Mouse (Mus musculus) adrenal gland, adult 8-10 months (tissue): ENCODE data around the gene Scimp. TPM values are rescaled to one million over a fixed set of nuclear protein-coding genes. Genes with fewer than 3 reads are reported as not detected.
"Not testable (repeated sequence)": the region's sequence is repeated elsewhere in the genome, so short reads cannot be mapped to it uniquely, and the experiment has no call there.

ENCODE experiments used
- DNase-seq: peaks from one replicate; pipeline ENCODE4 v3.0.0; 2022
- microRNA-seq, 2 experiments: library from miRNA; unstranded; fragments of <30 nt; microRNA quantifications; one replicate each; pipeline ENCODE4 v1.2.0; 2022
- total RNA-seq, 4 experiments: library from RNA; stranded (reverse); gene quantifications; 2 replicates each; pipeline ENCODE4 v1.2.4; 2022

Gene Scimp
- total RNA-seq, 4 experiments from 2014 or later, result 1.1 to 2.7 (median 2.0) TPM

DNA sequence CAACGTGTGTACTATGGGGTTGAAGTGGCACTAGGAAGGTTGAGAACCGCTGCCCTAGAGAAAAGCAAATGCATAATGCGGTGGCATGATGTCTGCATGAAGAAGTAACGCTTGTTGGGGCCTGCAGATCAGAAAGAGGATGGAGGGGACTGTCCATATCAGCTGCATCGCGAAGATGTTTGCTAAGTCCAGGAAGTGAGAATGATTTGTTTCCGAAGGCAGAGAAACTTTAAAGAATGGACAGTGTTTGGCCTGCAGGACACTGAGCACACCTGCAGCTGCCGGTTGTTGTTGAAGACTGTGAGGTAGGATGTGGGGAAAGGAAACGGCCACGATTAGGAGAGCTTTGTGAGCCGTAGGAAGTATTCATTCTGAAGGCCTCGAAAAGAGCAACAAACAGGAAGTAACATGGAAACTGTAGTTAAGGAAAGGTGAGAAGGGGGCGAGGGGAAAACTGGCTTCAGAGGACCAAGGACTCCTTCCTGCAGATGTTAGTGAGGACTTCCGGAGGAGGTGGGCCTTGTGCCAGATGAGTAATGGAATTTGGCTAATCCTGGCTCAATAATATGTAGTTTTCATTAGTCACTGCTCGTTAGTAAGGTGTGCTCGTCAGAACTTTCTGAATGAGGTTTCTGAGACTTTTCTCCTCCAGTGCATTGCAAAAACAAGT lies 46.5 kb downstream of the Scimp start:
- peak; percentile 47 for DNase-seq

DNA sequence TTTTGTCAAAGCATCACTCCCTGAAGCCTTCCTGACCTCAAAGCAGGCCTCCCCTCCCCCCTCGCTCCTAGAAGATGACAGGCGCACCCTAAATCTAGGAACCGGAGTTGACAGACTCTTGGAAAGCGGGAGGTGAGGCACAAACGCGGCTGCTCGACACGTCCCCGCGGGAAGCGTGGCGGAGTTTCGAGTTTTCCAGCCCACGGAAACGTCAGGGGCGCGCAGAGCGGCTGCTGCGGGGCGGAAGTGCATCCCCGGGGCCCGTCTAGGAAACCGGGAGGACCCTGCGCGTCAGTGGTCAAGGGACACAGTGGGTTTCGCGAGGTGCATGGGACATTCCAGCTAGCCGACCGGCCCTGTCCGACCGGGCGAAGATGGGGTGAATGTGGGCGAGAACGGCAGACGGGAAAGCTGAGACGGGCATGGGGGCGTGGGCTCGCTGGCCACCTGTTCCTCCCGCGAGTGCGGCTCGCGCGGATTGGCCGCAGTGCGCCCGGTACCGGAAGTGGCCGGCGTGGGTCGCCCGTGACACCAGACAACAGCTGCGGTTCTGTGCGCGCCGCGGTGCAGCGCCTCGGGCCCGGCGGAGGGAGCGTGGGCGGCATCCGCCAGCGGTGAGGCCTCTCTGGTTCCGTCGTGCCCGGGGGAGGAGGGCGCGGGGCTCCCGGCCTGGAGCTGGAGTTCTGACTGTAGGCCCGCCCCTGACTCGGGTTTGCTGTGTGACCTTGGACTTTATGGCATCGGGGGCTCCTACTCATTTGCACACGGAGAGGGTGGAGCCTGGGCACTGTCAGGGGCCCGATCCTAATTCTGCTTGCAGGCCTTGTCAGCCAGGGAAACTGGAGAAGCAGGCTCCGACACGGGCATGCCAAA lies 48.2 kb downstream of the Scimp start, which contains the start of gene Zfp3:
Gene Zfp3 (plus strand): TSS at position 274 of the 873 bp plus-strand sequence.
- peak; percentile 79 for DNase-seq

DNA sequence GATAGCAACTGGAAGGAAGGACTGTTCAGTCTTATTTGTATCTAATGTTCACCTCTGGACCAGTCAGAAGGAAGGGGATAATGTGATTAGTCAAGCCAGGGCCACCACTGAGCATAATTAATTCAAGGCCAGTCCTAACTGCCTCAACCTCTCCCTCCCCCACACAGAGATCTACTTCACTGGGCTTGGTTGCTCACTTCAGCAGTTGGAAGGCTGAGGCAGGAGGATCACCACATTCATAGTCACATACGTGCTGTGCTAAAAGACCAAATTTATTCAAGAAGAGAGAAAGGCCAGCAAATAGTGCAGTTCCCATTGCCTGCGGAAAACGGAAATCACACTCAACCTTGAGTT lies 48.8 kb downstream of the Scimp start:
- DNase-seq, result no peak

DNA sequence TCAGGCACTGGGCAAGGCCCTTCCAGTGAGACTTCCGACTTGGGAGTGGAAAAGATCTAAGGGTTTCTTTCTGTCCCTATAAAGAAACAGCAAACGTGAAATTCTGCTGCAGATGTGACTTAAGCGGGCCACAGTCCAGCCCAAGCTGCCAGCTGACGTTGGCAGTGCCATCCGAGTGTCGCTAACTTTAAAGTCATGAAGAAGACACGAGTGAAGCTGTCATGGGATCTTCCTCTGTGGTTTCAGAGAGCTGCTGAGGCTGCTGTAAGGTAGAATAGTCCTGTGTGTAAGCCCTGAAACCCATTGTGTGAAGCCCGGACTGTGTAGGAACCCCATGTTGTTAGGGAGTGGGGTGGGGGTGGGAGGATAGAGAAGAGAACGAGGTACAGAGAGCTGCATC lies 49.7 kb downstream of the Scimp start:
- DNase-seq, result no peak

DNA sequence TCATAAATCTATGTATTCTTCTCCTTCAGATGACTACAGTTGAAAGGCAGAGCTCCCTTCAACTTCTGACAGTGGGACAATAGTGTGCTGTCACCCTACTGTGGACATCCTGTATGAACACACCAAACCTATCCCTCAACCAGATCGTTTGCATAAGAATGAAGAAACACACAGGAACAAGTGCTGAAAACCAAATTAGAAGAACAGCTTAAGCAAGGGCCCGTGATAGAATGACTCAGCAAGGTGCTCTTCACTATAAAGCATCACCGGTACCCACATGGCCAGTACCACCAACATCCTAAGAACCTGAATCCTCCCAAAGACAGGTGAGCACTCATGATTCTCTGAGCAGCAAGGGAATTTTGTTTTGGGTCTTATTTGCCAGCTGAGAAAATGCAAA lies 51.9 kb downstream of the Scimp start:
- not testable (repeated sequence) for DNase-seq

DNA sequence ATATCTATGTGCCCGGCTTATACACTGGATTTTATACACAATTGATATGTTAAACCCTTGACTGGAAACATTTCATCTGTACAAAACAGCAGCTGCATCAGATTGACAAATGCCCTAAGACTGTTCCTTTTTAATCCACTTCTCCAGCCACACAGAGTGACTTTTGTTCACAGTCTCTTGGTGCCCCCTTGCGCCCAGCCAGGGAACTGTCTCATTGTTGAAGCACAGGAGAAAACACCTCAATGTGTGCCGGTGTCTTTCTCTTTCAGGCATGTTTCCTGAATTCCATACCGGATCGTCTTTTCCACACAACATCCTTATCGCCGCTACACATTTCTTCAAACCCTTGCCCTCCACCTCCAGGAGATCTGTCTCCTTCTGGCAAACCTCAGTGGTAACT lies 56.7 kb downstream of the Scimp start:
- DNase-seq, result peak; percentile 51

DNA sequence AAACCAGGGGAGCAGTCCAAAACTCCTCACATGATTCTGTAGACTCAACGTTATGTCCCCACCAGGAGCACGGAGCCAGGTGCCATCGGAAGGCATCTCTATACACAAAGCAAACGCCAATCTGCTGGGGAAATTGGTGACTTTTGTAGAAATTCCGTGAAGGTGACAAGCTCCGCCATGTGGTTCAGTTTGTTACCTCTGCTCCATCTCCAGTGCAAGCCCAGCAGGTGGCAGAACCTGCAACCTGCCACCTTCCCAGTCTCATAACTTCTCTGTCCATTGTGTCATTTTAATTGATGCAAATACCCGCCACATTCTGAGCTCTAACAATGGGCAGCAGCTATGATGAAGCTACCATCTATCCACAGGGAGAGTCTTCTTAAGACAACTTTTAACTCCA lies 57.4 kb downstream of the Scimp start:
- DNase-seq, result no peak

DNA sequence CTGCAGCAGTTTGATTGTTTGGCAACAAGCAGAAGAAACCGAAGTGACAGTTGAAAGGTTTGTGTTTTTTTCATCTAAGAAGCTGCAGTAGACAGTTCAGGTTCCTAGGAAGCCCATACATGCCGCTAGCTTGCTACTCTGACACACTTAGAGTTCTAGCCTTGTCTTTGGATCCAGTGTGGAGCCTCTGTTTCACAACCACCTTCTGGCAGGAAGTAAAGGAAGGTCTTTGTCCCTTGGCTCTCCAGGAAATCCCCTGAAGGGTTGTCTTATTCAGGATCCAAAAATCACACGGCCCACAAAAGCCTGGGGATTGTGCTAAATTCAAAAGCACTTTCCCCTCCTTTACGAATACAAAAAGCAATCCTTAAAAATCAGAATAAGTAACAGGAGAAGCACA lies 57.9 kb downstream of the Scimp start:
- DNase-seq, result no peak

DNA sequence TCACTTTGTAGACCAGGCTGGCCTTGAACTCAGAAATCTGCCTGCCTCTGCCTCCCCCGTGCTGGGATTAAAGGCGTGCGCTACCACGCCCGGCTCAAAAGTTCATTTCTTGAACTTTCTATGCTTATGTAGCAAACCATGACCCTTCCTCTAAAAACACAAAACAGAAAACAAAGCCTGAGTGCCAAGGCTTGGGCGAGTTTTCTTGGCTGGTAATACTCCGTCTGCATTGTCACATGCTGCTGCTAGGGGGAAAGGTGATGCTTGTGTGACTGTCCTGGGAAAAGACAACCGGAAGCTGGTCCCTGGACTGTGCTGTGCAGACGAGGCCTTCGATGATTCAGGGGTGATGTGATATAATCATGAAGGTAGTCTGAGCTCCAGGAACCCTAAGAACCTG lies 59.2 kb downstream of the Scimp start:
- no peak for DNase-seq

DNA sequence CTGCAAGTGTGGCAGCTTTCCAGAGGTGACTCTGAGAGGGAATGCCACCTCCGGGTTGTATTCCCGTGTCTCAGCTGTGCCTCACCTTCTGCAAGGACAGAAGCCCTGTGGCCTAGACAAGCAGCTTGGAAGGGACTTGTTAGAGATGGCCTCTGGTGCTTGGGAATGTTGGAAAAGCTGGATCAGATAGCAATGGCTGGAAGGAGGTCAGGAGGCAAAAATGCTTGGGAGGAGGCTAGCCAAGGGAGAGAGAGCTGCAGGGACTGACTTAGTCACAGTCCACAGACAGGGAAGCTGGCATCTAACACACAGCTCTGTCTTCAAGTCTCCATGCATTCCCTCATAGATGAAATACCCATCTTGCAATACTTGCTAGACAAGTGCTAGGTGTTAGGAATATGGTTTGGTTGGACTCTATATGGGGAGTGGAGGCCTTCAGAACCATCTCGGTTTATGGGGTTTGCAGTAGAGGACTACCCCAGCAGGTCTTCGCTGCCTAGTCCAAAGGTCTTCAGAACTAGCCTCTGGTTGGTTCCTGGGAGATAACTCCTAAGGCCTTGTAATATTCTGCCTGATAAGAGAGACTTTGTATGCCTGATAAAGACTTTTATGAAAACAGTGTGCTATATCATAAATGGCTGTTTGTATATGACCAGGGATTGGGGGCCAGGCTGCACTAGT lies 59.9 kb downstream of the Scimp start:
- DNase-seq, result no peak

DNA sequence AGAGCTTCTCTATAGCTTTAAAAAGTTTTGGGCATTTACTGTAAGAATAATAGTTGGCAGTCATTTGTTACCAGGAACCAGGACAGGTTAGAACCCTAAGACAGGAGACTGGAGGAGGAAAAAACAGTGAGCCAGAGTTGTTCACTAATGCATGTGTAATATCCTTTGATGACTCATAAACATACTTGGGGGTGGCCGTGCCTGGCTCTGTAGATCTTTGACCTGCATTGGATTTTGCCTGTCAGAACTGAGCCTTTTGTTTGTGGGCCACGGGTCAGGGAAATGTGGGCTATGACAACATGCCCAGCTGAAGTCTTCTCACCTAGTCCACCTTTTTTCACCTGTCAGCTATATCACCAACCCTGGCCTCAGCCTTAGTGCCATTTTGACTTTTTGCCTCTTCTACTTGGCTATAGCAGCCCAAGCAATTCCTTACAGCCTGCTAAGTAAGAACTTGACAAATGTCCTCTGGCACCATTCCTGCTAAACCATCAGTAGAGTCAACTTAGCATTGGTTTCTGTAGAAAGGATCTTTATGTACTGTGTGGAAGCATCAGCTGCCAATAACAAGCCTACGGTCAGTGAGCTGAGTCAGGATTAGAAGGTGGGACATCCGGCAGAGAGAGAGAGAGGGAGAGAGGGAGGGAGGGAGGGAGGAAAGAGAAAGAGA lies 64.4 kb downstream of the Scimp start:
- no peak for DNase-seq

DNA sequence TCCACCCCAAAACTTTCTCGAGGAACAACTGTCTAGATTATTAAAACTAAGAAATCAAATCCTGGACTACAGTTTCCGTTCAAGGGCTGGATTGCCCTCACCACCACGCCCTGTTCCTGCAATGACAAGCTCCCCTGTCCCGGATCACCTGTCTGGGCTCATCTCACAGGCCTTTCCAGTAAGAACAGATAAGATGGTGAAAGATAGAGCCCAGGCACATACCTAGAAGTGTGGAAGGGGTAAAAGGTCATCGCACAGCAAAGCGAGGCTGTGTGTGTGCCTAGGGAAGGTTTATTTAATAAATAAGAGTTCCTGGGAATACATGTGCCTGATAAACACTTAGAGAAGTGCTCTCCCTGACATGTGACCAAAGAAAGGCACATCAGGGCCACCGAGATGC lies 66.8 kb downstream of the Scimp start:
- DNase-seq, result no peak

DNA sequence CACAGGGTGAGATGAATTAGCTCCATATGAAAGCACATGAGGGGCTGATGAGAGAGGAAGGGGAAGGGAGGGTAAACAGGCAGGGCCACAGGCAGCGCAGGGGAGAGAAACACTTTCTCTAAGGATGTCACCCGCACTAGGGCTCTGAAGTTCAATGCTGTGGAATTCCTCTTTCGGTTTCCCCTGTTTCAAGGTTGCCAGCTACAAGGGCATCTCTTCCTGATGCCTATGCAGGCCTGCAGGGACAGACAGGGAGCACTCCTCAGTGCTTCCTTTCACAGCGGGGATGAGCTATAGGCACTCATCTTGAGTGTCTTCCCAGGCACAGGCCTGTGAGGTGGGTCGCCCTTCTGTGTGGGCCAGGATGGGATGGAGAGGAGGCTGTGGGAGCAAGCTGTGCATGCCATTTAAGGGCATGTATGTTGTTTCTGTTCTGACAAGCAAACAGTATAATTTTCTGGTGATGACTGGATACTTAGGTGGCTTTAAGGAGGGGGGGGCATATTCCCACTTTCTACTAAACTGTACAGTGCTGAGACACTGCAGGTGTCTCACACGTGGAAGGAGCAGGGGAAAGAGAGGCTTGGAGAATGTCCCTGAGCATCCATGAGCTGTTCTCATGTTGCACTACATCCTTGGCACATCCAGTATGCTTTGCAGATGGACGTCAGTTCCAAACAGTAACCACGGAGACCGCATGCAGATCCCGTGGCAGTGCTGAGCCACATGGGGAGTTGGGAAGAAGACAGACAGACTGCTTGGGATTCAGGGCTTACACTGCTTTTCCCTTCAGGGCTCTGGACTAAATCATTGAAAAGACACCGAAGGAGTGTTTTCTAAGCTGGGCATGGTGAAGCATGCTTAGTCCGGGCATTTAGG lies 69.6 kb downstream of the Scimp start:
- DNase-seq, result peak; percentile 37

DNA sequence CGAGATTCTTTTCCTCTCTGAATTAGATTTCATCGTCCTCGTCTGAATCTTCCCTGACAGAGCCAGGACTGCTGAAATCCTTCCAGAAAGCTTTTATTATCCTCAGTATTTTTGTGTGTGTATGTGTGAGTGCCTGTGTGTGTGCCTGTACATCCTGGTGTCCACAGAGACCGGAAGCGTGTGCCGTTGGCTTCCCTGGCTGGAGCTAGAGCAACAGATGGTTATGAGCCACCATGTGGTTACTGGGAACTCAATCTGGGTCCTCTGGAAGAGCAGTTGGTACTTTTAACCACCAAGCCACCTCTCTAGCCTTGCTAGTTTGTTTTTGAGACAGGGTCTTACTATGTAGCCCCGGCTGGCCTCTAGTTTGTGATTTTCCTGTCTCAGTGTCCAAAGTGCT lies 70.3 kb downstream of the Scimp start:
- no peak for DNase-seq

DNA sequence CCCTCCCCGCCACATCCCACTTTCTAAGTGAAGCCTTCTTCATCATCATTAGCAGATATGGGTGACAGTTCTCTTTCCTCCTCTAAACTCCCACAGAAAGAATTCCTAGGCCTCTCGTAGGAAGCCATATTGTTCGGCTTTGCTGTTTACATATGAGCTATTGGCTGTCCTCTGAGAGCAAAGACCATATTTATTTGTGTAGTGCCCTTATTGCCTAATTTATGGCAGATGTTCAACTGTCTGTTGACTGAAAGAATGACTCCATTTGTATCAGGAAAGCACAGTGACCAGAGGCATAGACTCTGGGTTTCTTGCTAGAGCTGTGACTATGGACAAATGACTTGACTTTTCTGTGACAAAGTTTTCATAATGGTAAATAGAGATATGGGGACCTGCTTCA lies 70.8 kb downstream of the Scimp start:
- DNase-seq, result no peak

Small RNA genes within 50 kb of the gene (microRNA-seq; reads per million reads assigned to microRNA genes)
- 0 reads per million in 2 experiments for gene Gm22760

Other genes starting within 250 kb of the Scimp start
- gene Mink1, start 249.7 kb downstream of the Scimp start, total RNA-seq, result 10 to 100 TPM; 50.6 to 90.5 (median 71.2) TPM
- not detected for gene 4930544D05Rik, start 196.7 kb downstream of the Scimp start, total RNA-seq
- gene Chrne, start 193.4 kb downstream of the Scimp start, total RNA-seq, result not detected
- not detected for gene Gp1ba, start 173.5 kb downstream of the Scimp start, total RNA-seq
- gene Rnf167, start 165.4 kb downstream of the Scimp start, total RNA-seq, result 100 to 1,000 TPM in 2 of 4 experiments, 10 to 100 TPM in 2; 82.3 to 136 (median 110) TPM
- 100 to 1,000 TPM; 121 to 137 (median 127) TPM for gene Slc25a11, start 165.1 kb downstream of the Scimp start, total RNA-seq
- 1,000 to 10,000 TPM in 1 of 4 experiments, 100 to 1,000 TPM in 3; 582 to 1,056 (median 737) TPM for gene Pfn1, start 157.9 kb downstream of the Scimp start, total RNA-seq
- gene Eno3, start 155.4 kb downstream of the Scimp start, total RNA-seq, result 10 to 100 TPM; 39.4 to 66.5 (median 54.7) TPM
- gene Spag7, start 143.2 kb downstream of the Scimp start, total RNA-seq, result 100 to 1,000 TPM in 1 of 4 experiments, 10 to 100 TPM in 3; 79.2 to 112 (median 89.0) TPM
- 10 to 100 TPM; 42.7 to 57.7 (median 49.8) TPM for gene Camta2, start 124.5 kb downstream of the Scimp start, total RNA-seq
- gene Inca1, start 112.4 kb downstream of the Scimp start, total RNA-seq, result 10 to 100 TPM in 2 of 4 experiments, 1 to 10 TPM in 2; 5.3 to 11.4 (median 8.6) TPM
- 100 to 1,000 TPM; 130 to 210 (median 165) TPM for gene Kif1c, start 112.0 kb downstream of the Scimp start, total RNA-seq
- gene Zfp3, start 48.4 kb downstream of the Scimp start, total RNA-seq, result 10 to 100 TPM; 11.7 to 14.8 (median 13.9) TPM
- gene Rabep1, start 32.2 kb upstream of the Scimp start, total RNA-seq, result 100 to 1,000 TPM; 127 to 241 (median 172) TPM
- 10 to 100 TPM; 52.3 to 79.7 (median 65.2) TPM for gene Nup88, start 157.4 kb upstream of the Scimp start, total RNA-seq
- 10 to 100 TPM; 23.0 to 52.2 (median 36.1) TPM for gene Rpain, start 157.6 kb upstream of the Scimp start, total RNA-seq
- 100 to 1,000 TPM; 181 to 218 (median 205) TPM for gene C1qbp, start 170.4 kb upstream of the Scimp start, total RNA-seq
- gene Dhx33, start 191.9 kb upstream of the Scimp start, total RNA-seq, result 10 to 100 TPM; 32.5 to 34.6 (median 32.9) TPM
- gene Mis12, start 207.0 kb upstream of the Scimp start, total RNA-seq, result 10 to 100 TPM; 22.5 to 30.3 (median 26.7) TPM
- gene Derl2, start 207.3 kb upstream of the Scimp start, total RNA-seq, result 10 to 100 TPM; 73.5 to 99.8 (median 89.0) TPM
- 10 to 100 TPM; 16.5 to 25.6 (median 19.5) TPM for gene 6330403K07Rik, start 220.9 kb upstream of the Scimp start, total RNA-seq